Mouse (Mus musculus): ENCODE data around the gene E330009J07Rik.

GRCm38 (mm10) chr6:40471720-40472010 lies 35.7 kb upstream of the E330009J07Rik start:
- no peak for TF ChIP-seq CTCF (IDR thresholded peaks at IDR 0.05; ENCODE audit: borderline replicate concordance, insufficient read depth, low read depth, low read length)
- TF ChIP-seq POLR2A (IDR thresholded peaks at IDR 0.05; ENCODE audit: borderline replicate concordance, insufficient read depth, low read length) = no peak

Measured in cerebellum, adult 2 months (tissue).